Mouse (Mus musculus): ENCODE measurements around the gene Fgd1.

DNA sequence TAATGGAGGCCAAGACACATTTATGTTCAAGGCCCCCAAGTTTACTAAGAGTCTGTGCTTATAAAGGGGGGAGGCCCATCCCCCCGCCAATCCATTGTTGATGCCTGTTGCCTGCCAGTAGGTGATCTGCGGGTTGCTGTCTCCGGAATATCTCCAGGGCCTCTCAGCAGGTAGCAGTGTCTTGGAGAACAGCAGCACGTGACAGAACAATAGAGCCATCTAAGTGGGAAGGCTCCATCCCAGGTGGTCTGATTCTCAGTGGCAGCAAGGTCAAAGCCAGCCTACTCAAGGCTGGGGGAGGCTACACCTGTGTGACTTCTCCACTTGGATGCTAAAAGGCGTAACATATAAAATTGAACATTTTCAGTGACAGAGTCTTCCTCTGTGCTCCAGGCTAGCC is 4.7 kb upstream of the Fgd1 start:
- TF ChIP-seq HCFC1 (IDR thresholded peaks at IDR 0.05; ENCODE audit: borderline replicate concordance, insufficient read depth, low read length) (no peak), MAFK (IDR thresholded peaks at IDR 0.05; ENCODE audit: insufficient read depth, low read depth, low read length) (no peak)
